Mouse (Mus musculus) stomach, embryonic 15.5 days (tissue): ENCODE measurements at regions not wholly inside any gene's neighbourhood (a gene's known extent, or its start where the extent isn't known, plus 50 kb on each side); places are given as distances from the start of the nearest gene placed in this dataset.

Experiments
- ATAC-seq: fragments of 200-750 bp; cut with Nextera tagmentation; 2 replicates; pipeline ENCODE4 v1.8.0; 2017; ENCODE audit warnings: low read depth, moderate number of reproducible peaks, moderate TSS enrichment; ENCODE audit not compliant: insufficient read depth, low FRiP score
- H3K27ac ChIP-seq: fragments of 300-500 bp; sonication (generic); 2 replicates; pipeline ENCODE4 v1.5.1; 2015; ENCODE audit warnings: mild to moderate bottlenecking, inconsistent platforms
- H3K27me3 ChIP-seq: fragments of 300-500 bp; sonication (generic); replicated peaks from 2 replicates; pipeline ENCODE4 v1.6.1; 2015; ENCODE audit warnings: inconsistent platforms
- H3K36me3 ChIP-seq: fragments of 300-500 bp; sonication (generic); 2 replicates; pipeline ENCODE4 v1.6.1; 2015; ENCODE audit warnings: inconsistent platforms
- H3K4me1 ChIP-seq: fragments of 300-500 bp; sonication (generic); 2 replicates; pipeline ENCODE4 v1.6.1; 2015; ENCODE audit warnings: inconsistent platforms
- H3K4me2 ChIP-seq: fragments of 300-500 bp; sonication (generic); 2 replicates; pipeline ENCODE4 v1.6.1; 2015; ENCODE audit warnings: mild to moderate bottlenecking, inconsistent platforms
- H3K4me3 ChIP-seq: fragments of 300-500 bp; sonication (generic); replicated peaks from 2 replicates; pipeline ENCODE4 v1.5.1; 2015; ENCODE audit warnings: inconsistent platforms
- H3K9ac ChIP-seq: fragments of 300-500 bp; sonication (generic); 2 replicates; pipeline ENCODE4 v1.6.1; 2015; ENCODE audit warnings: inconsistent platforms
- H3K9me3 ChIP-seq: fragments of 300-500 bp; sonication (generic); 2 replicates; pipeline ENCODE4 v1.6.1; 2016; ENCODE audit warnings: inconsistent platforms
- WGBS: fragments of 180-500 bp; shearing (Covaris S2); methylation state at CpG from one replicate; pipeline ENCODE4 v1.1.7; 2015; 5-methylcytosine and 5-hydroxymethylcytosine counted together

GRCm38 (mm10) chr2:160256251-160256650 lies 77.7 kb downstream of the Gm826 start:
- no peak for ATAC-seq
- no peak overlapping the region for H3K9ac ChIP-seq
- WGBS: 64% methylated on average over 7 of the region's 7 CpGs

GRCm38 (mm10) chr2:160250228-160250627 lies 83.7 kb downstream of the Gm826 start:
- WGBS: 78% methylated on average over 3 of the region's 3 CpGs

More at GRCm38 (mm10) chr2:160256251-160256650, 77.7 kb downstream of the Gm826 start:
- H3K27ac ChIP-seq: no peak overlapping the region
- H3K4me2 ChIP-seq: no peak overlapping the region
- H3K4me3 ChIP-seq: no peak overlapping the region
- H3K4me1 ChIP-seq: no peaks in the 10 kb centered on the region
- no peaks in the 10 kb centered on the region for H3K9me3 ChIP-seq
- no peaks in the 10 kb centered on the region for H3K36me3 ChIP-seq
- no peaks in the 10 kb centered on the region for H3K27me3 ChIP-seq

GRCm38 (mm10) chr2:160249104-160250093 lies 84.6 kb downstream of the Gm826 start:
- 61% methylated on average over 9 of the region's 9 CpGs for WGBS
- no peaks in the 10 kb centered on the region for H3K27me3 ChIP-seq
- no peaks in the 10 kb centered on the region for H3K4me1 ChIP-seq
- H3K4me3 ChIP-seq: no peak overlapping the region
- H3K27ac ChIP-seq: no peak overlapping the region
- no peak; the same call in 1 of the 2 replicates for ATAC-seq
- no peak overlapping the region for H3K9ac ChIP-seq
- no peak overlapping the region for H3K4me2 ChIP-seq
- H3K9me3 ChIP-seq: no peaks in the 10 kb centered on the region
- H3K36me3 ChIP-seq: no peaks in the 10 kb centered on the region

More at GRCm38 (mm10) chr2:160250228-160250627, 83.7 kb downstream of the Gm826 start:
- Histone ChIP-seq H3K36me3 (no peaks in the 10 kb centered on the region), H3K4me2 (no peak overlapping the region), H3K27me3 (no peaks in the 10 kb centered on the region), H3K27ac (no peak overlapping the region), H3K4me3 (no peak overlapping the region), H3K9me3 (no peaks in the 10 kb centered on the region), H3K4me1 (no peaks in the 10 kb centered on the region), H3K9ac (no peak overlapping the region)
- no peak for ATAC-seq

GRCm38 (mm10) chr2:160247286-160247685 lies 86.7 kb downstream of the Gm826 start:
- no peak overlapping the region for H3K4me2 ChIP-seq
- no peaks in the 10 kb centered on the region for H3K36me3 ChIP-seq
- H3K27me3 ChIP-seq: no peaks in the 10 kb centered on the region
- H3K9me3 ChIP-seq: no peaks in the 10 kb centered on the region
- no peak overlapping the region for H3K27ac ChIP-seq
- ATAC-seq: no peak
- no peaks in the 10 kb centered on the region for H3K4me1 ChIP-seq
- H3K4me3 ChIP-seq: no peak overlapping the region
- no peak overlapping the region for H3K9ac ChIP-seq
- 83% methylated on average over 6 of the region's 6 CpGs for WGBS

GRCm38 (mm10) chr2:160246356-160246755 lies 87.6 kb downstream of the Gm826 start:
- 57% methylated on average over 1 of the region's 1 CpGs for WGBS
- no peak overlapping the region for H3K4me3 ChIP-seq
- no peaks in the 10 kb centered on the region for H3K9me3 ChIP-seq
- no peaks in the 10 kb centered on the region for H3K36me3 ChIP-seq
- H3K27me3 ChIP-seq: no peaks in the 10 kb centered on the region
- H3K4me1 ChIP-seq: no peaks in the 10 kb centered on the region
- no peak for ATAC-seq
- no peak overlapping the region for H3K4me2 ChIP-seq
- H3K27ac ChIP-seq: no peak overlapping the region
- no peak overlapping the region for H3K9ac ChIP-seq

GRCm38 (mm10) chr2:160244866-160245265 lies 89.1 kb downstream of the Gm826 start:
- Histone ChIP-seq H3K36me3 (no peaks in the 10 kb centered on the region), H3K27me3 (no peaks in the 10 kb centered on the region), H3K9me3 (no peaks in the 10 kb centered on the region), H3K9ac (no peak overlapping the region), H3K4me3 (no peak overlapping the region), H3K27ac (no peak overlapping the region), H3K4me2 (no peak overlapping the region), H3K4me1 (no peaks in the 10 kb centered on the region)
- 48% methylated on average over 7 of the region's 7 CpGs for WGBS
- ATAC-seq: no peak

- Histone ChIP-seq H3K4me3 (no peak overlapping the region), H3K4me2 (no peak overlapping the region), H3K27ac (no peak overlapping the region), H3K4me1 (no peaks in the 10 kb centered on the region), H3K9me3 (no peaks in the 10 kb centered on the region), H3K36me3 (no peaks in the 10 kb centered on the region), H3K9ac (no peak overlapping the region), H3K27me3 (no peaks in the 10 kb centered on the region)
- no peak for ATAC-seq
- 61% methylated on average over 12 of the region's 12 CpGs for WGBS
Measured at GRCm38 (mm10) chr2:160240531-160241379, 93.2 kb downstream of the Gm826 start.

- H3K4me3 ChIP-seq: no peak overlapping the region
- H3K9ac ChIP-seq: no peak overlapping the region
- H3K36me3 ChIP-seq: no peaks in the 10 kb centered on the region
- H3K4me2 ChIP-seq: no peak overlapping the region
- WGBS: 75% methylated on average over 3 of the region's 3 CpGs
- H3K4me1 ChIP-seq: no peaks in the 10 kb centered on the region
- H3K27me3 ChIP-seq: no peaks in the 10 kb centered on the region
- no peaks in the 10 kb centered on the region for H3K9me3 ChIP-seq
- ATAC-seq: no peak
- H3K27ac ChIP-seq: no peak overlapping the region
Measured at GRCm38 (mm10) chr2:160237436-160238104, 96.4 kb downstream of the Gm826 start.

- no peak for ATAC-seq
- no peak overlapping the region for H3K27ac ChIP-seq
- H3K4me1 ChIP-seq: no peaks in the 10 kb centered on the region
- H3K9ac ChIP-seq: no peak overlapping the region
- no peaks in the 10 kb centered on the region for H3K9me3 ChIP-seq
- H3K27me3 ChIP-seq: no peaks in the 10 kb centered on the region
- no peaks in the 10 kb centered on the region for H3K36me3 ChIP-seq
- no peak overlapping the region for H3K4me2 ChIP-seq
- 63% methylated on average over 7 of the region's 7 CpGs for WGBS
- H3K4me3 ChIP-seq: no peak overlapping the region
Measured at GRCm38 (mm10) chr2:160236806-160237205, 97.2 kb downstream of the Gm826 start.

- Histone ChIP-seq H3K9ac (no peak overlapping the region), H3K4me3 (no peak overlapping the region), H3K4me2 (no peak overlapping the region), H3K4me1 (no peaks in the 10 kb centered on the region), H3K36me3 (no peaks in the 10 kb centered on the region), H3K9me3 (no peaks in the 10 kb centered on the region), H3K27me3 (no peaks in the 10 kb centered on the region), H3K27ac (no peak overlapping the region)
- ATAC-seq: no peak
- WGBS: 65% methylated on average over 8 of the region's 8 CpGs
Measured at GRCm38 (mm10) chr2:160230786-160231185, 103.2 kb downstream of the Gm826 start.

- H3K4me2 ChIP-seq: no peak overlapping the region
- ATAC-seq: no peak
- H3K27ac ChIP-seq: no peak overlapping the region
- no peaks in the 10 kb centered on the region for H3K27me3 ChIP-seq
- WGBS: 65% methylated on average over 8 of the region's 8 CpGs
- no peak overlapping the region for H3K9ac ChIP-seq
- no peaks in the 10 kb centered on the region for H3K9me3 ChIP-seq
- H3K4me1 ChIP-seq: no peaks in the 10 kb centered on the region
- H3K36me3 ChIP-seq: no peaks in the 10 kb centered on the region
- no peak overlapping the region for H3K4me3 ChIP-seq
Measured at GRCm38 (mm10) chr2:160228331-160229035, 105.5 kb downstream of the Gm826 start.
